Mouse (Mus musculus) NIH3T3 (cell line): ENCODE data around the gene Strap.
A peak's percentile ranks its signal among the peaks of the same experiment; 100 is the strongest.

ENCODE experiments used
- DNase-seq: peaks from one replicate; pipeline ENCODE4 v3.0.0-alpha.2; 2012; ENCODE audit warnings: low read depth

Gene Strap

GRCm38 (mm10) chr6:137723898-137724297 lies 11.0 kb upstream of the Strap start:
- peak; percentile 88 for DNase-seq

- peak; percentile 24 for DNase-seq
Measured at GRCm38 (mm10) chr6:137734460-137734845, 425 bp upstream of the Strap start.

GRCm38 (mm10) chr6:137735671-137736238 lies 877 bp downstream of the Strap start:
- peak; percentile 45 for DNase-seq

GRCm38 (mm10) chr6:137740972-137741371 lies 6.1 kb downstream of the Strap start:
- no peak for DNase-seq

- no peak for DNase-seq
Measured at GRCm38 (mm10) chr6:137744700-137745099, 9.8 kb downstream of the Strap start.

DNA sequence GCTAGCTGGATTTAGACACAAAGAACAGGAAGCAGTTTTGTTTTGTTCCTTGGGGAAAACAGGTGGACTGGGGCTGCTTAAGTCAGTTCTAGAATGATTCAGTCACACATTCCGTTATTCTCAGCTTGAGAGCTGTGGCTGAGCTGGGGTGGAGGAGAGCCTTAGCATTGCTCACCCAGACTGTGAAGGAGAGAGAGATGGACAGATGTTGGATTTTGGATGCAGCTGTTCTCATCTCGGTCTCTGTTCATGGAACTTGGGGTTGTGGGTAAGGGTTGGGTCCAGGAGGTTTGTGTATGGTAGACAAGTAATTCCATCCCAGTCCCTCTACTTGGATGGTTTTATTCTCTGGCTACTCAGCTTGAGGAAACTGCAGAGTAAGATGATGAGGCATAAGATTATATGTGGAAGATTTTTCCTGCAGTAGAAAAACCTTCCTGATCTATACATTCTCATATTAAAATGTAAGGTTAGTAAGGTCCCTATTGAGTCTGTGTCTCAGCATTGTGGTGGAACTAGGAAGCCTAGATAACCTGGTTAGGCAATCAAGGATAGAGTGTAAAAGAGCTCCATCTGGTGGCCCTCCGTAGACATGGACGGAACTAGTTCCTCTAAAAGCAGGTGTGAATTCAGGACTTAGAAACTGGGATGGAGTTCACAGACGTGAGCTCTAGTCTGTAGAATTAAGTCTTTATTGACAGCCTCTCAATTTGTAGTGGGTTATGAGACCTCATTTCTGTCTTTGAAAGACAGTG lies 12.5 kb downstream of the Strap start:
- DNase-seq = peak; percentile 65

- DNase-seq = no peak
Measured at GRCm38 (mm10) chr6:137751551-137752274, 16.8 kb downstream of the Strap start.

GRCm38 (mm10) chr6:137752275-137752655 lies 17.4 kb downstream of the Strap start:
- no peak for DNase-seq

- peak; percentile 94 for DNase-seq
Measured at GRCm38 (mm10) chr6:137754056-137754856, 19.4 kb downstream of the Strap start, which contains the start of gene Dera. TSS of gene Dera (plus strand) at chr6:137754546.

DNA sequence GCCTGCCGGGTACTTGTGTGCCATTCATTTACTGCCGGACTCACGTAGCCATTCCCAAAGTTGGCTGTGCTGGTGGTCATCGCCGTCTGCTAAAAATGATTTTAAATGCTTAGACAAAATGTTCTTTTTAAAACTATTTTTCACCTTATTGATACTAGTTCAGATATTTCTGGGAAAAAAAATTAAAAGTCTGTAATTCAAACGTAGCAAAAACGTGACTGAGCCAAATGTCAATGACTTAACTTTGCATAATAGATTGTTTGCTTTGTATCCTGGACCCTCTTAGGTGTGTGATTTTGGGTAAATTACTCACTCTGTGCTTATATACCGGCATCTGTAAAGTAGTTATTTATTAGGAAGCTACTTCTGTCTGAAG lies 20.0 kb downstream of the Strap start:
- no peak for DNase-seq

DNA sequence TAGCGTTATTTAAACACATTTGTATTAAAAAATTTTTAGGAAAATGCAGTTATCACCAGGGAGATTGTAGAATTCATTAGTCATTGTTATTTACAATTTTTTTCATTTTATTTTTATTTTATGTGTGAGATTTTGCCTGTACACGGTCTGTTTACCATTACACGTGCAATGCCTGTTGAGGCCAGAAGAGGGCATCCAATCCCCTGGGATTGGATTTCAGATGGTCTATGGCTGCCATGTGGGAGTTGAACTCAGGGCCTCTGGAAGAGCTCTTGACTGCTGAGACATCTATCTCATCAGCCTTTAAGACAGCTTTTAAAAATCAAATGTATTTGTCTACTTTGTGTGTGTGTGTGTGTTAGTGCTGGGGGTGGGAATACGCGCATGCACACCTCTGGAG lies 21.4 kb downstream of the Strap start:
- peak; percentile 82 for DNase-seq

- no peak for DNase-seq
Measured at GRCm38 (mm10) chr6:137757891-137758290, 23.0 kb downstream of the Strap start.

DNA sequence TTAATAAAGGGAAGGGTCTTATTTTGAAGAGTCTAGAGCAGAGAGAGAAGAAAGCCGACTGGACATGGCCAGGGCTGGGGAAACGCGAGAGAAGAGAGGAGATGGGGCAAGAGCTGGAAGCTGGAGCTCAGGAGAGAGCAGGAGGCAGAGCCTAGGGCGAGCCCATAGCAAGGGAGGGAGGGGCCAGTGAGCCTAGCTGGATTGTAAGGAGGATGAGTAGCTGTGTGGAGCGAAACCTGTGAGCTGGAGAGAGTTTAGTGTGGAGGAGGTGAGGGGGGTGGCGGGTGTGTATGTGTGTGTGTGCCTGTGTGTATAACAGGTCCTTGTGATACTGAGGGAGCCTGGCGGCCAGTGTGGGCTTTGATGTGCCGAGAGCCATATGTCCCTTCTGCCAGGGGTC lies 24.8 kb downstream of the Strap start:
- no peak for DNase-seq

- no peak for DNase-seq
Measured at GRCm38 (mm10) chr6:137760966-137761365, 26.1 kb downstream of the Strap start.

GRCm38 (mm10) chr6:137764572-137765210 lies 29.8 kb downstream of the Strap start:
- DNase-seq = no peak

DNA sequence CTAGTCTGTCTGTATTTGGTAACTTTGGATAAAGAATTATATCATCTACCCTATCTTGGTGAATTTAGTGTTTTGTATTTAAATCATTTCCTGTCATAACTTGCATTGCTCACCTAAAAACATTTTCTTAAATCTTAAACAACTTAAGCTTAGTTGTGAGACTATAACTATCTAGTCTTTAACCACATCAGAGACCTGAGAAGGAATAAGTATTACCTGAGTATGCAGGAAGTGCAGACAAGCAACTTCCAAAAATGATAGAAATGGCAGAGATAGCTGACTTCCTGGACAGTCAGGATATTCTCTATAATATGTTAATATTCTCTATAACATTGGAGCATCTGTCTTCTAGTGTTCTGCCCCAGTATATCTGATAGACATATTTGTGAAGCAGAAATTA lies 31.3 kb downstream of the Strap start:
- no peak for DNase-seq

DNA sequence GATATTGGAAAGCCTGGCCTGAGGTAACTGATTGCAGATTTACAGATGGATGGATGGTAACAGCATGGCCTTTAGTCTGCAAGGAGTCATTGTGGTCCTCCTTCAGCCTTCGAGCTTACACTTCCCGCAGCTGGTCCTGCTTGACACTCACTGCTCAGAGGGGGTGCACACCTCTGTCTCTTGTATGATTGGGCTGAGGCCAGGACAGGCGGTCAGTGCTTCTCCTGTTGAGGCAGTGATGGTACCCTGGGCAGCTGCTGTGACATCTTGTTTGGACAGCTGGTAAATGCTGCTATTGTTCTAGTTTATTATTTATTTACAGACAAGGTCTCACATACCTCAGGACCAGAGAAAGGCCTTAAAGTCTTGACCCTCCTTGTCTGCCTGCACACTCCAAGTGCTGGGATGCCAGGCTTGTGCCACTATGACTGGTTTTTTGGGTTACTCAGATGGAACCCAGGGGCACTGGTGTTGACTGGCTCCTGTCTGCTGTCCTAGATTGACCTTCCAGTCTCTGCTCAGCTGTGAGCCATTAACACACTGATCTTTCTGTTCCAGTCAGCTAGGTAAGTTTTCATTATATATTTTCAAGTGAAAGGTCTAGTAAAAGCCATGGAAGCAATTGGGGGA lies 36.9 kb downstream of the Strap start:
- no peak for DNase-seq

DNA sequence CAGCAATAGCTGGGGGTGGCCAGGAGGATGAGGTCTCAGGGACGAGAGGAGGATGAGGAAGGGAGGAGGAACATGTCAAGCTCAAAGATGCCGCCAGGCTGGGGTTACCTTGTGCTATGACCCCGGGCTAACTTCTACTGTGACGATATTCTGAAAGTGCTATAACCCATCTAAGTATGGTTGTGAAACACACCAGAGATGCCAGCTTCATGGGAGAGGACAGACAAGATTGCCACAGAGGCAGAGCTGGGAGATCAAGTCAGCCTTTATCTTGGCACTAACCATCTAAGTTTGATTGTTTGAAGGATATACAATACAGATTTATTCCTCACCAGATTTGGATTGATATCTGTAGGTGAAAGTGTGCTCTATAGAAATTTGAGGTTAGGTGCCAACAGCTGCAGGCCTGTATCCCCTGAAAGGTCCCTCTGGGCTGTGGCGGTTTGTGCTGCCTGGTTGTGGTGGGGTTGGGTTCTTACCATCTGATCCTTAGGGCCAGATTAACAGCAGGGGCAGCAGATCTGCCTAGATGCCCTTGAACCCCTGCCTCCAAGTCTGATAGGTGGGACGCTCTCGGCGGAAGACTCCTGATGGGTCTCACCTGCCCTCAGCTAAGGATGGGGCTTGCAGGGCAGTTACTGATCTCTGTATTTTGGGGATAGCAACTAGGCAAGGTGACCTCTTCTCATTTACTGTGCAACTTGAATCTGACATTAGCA lies 38.2 kb downstream of the Strap start:
- DNase-seq = no peak

DNA sequence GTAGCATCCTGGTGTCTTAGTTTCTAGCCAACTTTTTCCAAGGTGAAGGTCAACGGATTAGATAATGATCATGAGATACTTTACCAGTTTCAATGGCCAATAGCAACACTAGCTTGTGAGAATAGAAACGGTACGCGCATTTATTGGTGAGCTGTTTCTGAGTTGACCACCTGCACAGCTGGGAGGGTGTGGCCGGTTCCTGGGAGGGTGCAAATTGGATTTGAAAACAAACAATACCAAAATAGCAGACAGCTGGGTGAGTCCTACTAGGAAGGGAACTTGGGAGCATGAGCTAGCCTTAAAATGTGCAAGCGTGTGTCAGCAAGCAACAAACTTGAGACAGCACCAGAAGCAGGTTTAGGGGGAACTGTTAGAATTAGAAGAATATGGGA lies 38.8 kb downstream of the Strap start:
- DNase-seq = no peak

DNA sequence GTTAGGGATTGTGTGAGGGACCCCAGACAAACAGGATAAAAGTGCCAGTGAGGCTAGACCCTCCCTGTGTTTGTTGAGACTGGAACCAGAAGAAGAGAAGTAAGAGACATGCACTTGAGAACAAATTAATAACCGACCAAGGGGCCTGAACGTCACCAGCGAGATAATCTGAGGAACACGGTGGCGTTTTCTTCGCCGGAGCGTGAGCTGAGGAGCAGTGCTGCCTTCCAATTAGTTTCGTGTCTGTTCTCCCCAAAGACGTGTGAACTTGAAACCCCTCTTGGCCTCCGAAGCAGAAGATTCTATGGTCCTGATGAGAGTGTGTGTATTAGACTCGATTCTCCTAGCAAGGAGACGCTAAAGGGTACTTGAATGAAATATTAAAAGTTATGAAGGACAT lies 39.3 kb downstream of the Strap start:
- DNase-seq = no peak

DNA sequence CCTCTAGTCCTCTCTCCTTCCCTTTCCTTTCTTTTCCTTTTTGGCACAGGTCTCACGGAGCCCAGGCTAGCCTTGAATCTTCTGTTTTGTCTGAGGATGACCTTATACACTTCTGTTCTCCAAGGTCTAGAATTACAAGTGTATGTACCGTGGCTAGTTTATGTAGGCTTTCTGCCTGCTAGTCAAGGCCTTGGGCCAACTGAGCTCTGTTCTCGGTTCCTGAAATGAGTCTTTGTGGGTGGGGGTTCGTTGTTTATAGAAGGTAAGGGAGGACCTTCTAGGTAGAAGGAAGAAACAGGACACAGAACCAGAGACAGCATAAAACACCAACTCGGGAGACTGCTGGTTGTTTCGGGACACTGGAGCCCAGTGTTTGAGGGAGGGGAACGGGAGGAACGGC lies 40.3 kb downstream of the Strap start:
- no peak for DNase-seq
